Mouse (Mus musculus) lung, postnatal 25 days (tissue): Measurements from ENCODE around the gene Best3.

ENCODE experiments used
- DNase-seq: peaks from one replicate; pipeline ENCODE4 v3.0.0; 2022; ENCODE audit warnings: low spot score

Gene Best3

DNA sequence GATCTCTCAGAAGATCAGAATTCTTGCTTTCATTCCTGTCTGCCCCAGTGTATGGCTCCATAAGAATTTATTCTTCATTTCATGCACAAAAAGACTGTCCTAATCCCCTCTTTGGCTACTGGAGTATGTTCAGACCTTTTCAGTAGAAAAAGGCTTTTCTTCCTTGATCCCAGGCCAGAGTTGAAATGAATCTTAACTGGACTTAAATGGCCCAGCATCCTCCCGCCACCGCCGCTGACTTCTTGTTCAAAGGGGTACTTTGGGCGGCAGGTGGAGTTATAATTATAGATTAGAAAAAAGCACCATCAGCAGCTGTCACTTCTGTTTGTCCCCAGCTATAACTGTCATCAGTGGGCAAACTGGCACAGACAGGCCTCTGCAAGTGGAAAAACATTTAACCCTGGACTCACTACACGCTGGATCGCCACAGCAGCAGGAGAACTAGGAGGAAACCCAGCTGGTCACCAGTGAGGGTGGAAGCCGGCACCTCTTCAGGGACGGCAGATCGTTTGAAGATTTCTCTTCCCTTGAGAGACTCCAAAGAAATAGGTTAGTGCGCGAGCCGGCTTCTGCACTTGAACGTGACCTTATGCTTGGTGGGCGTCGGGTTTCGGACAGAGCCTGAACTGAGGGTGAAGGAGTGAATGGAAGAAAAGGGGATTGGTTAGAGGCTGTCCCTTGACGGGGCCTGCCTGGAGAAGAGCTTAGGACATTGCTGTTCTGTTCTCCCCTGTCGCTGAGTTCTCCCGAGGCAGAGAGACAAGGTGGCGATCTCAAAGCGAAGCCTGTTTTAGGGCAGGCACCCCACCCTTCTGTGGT, at the start of gene Best3:
Gene Best3 (plus strand): TSS at position 51 of the 819 bp plus-strand sequence.
- no peak for DNase-seq

DNA sequence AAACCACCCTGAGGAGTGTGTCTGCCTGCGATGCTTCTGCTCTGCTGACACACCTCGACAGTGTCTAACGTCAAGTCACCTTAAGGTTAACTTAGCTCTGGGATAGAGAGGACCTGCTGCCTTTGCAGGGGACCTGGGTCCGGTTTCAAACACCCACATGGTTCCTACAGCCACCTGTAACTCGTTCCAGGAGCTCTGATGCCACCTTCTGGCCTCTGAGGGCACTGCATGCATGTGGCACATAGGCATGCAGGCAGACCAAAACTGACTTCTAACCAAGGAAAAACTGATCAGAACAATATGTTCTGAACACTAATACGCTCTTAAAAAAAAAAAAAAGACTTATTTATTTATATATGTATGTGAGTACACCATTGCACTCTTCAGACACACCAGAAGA, 43.1 kb upstream of the Best3 start:
- no peak for DNase-seq

DNA sequence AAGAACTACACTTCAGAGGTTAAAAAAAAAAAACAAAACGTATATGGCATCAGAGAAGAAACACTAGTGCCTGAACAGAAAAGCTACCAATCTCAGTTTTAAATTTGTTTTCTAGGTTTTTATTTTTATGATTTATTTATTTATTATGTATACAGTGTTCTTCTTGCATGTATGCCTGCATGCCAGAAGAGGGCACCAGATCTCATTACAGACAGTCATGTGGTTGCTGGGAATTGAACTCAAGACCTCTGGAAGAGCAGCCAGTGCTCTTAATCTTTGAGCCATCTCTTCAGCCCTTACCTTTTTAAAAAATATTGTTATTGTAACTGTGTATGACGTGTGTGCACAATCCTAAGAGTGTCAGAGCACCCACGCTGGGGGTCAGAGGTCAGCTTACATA, 42.0 kb upstream of the Best3 start:
- DNase-seq = no peak

DNA sequence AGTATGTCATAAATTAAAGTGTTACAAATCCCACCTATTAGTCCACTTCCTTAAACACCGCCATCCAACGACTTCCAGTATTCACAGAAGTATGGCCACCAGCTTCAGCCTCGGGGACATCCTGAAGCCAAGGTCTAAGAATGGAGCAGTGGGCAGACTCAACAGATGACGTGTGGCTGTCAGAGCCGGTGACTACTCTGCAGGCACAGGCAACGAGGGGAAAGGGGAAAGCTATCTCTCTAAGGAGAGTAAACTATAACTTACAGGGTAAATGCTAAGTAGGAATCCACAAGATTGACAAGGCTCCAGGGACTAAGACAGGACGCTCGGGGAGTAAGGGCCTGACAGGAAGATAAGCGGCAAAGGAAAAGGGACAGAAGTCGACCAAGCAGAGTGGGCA, 41.2 kb upstream of the Best3 start:
- DNase-seq = no peak

DNA sequence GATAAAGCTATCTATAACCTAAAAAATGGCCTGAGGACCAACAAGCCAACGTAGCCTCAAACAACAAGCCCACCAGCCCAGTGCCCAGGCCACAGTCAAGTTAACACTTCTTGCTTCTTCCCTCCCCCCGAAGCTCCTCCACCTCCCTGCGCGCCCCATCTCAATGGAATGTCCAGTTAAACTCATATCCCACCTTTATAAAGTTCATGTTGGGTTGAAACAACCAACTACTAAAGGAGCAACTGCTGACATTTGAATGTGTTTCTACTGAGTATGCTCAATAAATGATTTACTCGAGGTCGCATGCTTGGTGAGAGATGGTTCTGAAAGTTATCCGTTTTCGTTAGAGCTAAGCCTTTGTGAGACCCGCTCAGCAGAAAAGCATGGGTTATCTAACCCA, 37.7 kb upstream of the Best3 start:
- no peak for DNase-seq

DNA sequence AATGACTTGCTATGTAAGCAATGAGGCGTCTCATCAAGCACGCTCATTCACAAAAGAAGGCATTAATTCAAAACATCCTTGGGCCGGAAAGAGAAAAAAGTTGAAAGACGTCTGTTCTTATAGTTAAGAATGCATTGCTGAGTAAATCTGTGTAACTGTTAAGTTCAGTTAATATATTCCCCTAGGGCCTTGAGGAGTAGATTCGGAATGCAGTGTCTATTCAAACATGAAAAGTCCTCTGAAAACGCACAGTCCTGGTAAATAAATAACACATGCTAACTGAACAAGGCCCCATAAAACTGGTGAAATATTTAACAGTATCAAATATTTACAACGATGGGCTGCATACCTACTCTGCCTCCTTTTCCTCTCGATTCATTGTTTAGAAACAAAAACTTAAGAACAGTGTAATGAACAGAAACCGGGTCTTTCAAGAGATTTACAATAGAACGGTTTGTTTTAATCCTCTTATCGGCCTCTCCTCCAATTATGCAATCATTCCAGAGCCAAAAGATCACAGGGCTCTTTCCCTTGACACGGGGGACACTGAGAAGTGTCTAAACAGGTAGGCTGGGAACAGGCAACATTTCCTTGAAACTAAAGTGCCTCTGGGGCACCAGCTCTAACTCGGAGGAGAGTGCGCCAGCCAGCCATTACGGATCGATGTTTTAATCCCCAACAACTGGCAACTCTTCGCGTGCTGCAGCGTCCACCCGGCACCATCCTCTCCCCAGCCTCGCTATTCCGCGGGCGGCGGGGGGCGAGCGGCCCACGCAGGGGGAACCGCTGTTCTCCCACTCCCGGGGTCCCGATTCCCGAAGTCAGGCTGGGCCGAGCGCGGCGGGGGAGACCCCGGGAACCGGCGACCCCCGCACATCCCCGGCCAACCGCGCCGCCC, 36.8 kb upstream of the Best3 start:
- peak; percentile 47 for DNase-seq

DNA sequence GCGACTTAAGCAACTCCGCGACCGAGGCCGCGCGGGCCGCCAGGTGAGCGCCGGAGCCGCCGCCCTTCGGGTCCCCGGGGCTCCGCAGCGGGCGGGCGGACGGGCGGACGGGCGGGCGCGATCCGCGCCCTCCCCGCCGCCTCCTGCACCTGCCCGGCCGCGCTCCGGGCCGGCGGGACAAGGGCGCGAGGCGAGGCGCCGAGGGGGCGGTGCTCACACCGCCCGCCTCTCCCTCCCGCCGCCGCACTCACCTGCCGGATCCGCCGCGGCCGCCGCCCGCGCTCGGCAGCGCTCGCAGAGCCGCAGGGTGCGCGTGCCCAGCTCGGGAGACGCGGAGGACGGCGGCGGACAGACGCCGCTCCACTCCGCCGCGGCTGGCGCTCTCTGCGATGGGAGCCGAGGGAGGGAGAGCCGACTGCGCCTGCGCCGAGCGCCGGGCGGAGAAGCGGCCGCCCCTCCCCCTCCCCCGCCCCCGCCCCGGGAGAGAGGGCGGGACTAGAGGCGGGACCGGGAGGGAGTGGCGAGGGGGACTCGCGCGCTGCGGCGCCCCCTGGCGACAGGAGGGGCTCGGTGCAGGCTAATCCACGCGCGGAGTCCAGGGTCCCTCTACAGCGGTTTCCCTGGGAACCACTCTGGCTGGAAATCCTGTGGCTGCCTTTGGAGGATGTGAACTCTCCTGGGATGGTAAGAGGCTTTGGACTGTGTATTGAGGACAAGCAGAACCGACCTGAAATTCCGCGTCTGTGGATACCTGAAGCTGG, 35.9 kb upstream of the Best3 start, which contains the start of gene Rab3ip:
Gene Rab3ip (minus strand): TSS at position 761 of the 761 bp plus-strand sequence.
- peak; percentile 88 for DNase-seq

DNA sequence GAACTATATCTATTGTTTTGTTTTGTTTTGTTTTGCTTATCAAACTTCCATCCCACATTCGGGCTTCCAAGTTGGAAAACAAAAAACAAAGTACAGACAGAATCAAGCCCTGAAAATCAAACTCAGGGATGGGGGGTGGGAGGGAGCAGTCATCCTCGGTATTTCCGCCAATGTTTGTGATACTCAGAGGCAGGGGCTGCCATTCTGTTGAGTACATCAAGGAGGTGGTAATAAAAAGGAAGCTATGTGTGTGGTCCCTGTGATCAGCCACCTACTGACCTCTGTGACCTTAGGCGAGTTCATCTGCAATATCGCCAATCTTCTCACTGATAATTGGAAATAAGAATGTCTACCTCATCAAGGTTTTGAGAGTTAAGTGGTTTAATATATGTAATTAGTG, 35.2 kb upstream of the Best3 start:
- DNase-seq = no peak

DNA sequence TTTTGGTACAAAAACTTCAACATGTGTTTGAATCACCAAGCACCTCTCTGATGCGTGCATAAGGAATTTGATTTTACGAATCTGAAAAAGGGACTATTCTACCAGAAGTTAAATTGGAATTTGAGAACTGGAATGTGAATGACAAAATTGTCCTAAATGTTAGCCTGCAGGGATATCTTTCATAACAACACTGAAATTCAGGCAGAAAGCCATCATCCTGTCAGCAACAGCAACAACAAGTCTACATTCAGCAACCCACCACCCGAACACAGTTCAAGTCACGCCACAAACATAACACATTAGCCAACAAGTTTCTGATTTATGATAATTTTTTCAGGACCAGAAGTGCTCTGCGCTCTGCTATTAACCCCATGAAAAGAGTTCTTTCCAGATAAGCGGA, 30.9 kb upstream of the Best3 start:
- peak; percentile 33 for DNase-seq

DNA sequence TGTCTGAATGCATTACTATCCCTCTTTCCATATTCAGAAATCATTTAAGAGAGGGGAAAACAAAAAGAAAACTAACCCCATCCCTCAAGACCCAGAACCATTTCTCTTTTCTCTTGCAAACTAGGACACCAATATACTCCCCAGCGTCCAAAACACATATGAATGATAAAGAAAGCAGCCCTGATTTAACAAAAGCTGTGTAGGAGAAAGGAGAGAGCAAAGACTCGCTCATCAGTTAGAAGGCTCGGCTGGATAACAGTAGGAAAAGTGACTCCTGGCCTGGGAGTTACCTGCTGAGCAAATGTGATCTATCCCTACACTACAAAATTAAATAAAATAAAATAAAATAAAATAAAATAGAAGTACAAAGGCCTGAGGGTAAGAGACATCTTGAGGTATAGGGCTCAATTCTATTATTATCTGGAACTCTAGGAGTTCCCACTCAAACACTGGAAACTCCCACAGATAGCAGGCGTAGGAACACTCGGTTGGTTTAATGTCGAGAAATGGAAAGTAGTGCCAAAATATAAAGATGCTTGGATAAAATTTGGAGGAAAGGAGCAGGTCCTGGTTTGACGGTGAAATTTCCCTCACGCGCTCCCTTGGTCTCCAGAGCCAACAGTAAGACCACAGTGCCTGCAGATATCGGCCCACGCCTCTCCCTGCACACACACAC, 29.5 kb upstream of the Best3 start:
- no peak for DNase-seq

DNA sequence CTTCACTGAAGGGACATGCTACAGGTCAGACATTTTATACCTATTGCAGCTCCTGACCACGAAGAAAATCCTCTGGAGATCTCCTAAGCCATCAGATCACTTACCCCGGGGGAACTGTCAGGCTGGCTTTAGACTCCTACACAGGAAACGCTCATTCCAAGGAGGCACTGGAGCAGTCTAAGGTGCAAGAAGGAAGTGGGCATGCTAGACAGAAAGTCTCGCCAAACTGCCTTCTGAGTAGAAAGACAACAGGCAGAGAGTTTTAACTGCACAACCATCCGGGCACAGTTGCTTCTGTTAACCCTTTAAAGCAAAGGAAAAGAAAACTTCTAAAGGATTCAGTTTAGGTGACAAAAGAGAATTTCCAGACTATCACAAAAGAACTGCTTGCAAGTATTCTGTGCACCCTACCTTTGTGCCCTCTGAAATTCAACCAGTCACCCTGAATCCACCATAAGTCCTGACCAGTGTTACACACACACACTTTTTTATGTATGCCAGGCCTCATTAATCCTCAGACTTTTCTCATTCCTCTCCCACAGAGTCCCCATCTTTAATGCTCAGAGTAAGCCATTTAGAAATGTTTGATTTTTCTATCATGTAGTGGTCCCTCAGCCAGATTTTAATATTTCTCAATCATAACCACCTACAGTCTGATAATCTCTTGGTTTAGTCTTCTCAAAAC, 28.1 kb upstream of the Best3 start:
- DNase-seq = no peak

DNA sequence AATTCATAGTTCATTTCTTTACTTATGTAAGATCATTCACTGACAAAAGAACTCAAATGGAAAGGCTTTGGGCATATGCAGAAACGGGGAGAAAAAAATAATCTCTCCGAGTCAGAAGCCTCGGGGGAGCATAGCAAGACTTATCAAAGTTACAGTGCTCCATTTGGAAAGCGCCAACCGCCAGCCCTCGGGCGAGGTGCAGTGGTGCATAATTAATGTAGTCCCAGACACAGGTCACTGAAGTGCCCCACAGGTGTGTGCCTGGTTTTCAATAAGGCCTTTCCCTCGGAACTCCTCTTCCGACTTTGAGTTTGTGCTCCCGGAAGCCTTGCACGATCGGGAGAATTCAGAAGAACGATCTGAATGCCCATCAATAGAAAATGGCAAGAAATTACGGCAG, 24.0 kb upstream of the Best3 start:
- DNase-seq = no peak

DNA sequence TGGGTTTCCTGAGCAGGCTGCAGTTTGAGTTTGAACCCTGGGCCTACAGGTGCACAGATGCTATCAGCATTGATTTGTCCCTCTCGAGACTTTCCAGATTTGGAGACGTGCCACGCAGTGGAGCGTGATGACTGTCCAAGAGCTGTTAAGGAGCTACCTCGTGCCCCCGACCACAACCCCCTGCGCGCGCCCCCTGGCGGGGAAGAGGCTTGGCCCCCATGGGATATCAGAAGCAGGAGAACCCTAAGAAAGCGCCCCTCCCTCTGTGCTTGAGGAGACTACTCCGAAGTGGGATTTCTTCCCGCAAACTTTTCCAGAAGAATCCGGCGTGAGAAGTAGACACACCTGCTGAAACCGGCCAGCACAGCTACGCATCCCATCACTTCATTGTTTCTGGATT, 23.3 kb upstream of the Best3 start:
- no peak for DNase-seq

DNA sequence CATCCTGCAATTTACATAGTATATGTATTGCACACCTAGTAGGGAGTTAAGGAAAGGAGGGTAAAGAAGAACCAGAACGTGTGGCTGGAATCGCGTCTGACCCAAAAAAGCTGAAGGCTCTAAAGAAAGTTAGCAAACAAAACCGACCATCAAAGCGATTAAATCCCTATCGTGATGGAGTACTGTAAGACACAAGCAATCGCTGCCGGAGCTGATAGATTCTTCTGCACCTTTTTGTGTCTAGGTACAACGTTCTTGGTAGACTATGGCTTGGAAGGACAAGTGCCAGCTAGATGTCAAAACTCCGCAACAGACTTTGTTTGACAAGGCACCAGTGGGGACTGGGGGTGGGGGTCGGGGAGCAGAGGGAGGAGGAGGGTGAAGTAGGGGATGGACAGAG, 22.0 kb upstream of the Best3 start:
- DNase-seq = no peak

DNA sequence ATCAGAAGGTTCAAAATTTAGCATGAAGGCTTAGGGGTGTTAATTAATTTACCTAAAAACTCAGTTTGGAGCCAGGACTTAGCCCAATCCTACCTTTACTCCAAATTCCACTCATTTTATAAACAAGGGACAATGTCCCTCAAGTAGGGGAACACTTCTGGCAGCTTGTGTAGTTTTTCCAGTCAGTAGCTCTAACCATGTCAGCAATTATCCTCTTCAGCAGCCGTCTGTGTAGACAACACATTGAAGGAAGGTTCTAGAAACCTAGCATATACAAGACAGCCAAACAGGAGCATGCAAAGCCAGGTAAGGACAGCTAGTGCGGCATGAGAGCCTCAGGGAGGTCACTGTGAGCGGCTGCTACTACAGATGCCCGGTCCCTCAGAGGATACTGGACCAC, 21.5 kb upstream of the Best3 start:
- no peak for DNase-seq

DNA sequence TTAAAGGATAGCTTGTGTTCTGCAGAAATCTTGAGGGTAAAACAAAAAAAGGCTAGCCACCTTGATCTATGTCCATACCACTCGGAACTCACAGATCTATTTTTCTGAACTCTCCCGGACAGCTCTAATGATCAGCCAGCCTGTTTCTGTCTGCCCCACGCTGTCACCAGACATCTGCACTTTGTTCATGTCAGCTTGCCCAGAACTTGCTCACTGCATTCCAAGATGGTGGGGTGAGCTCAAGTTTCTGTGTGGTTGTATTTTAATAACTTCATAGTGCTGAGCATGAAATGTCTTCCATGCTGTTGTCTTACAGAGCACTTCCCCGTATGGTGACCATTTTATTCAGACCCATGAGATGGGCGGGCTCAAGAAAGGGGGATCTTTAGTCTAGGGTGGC, 20.8 kb upstream of the Best3 start:
- peak; percentile 65 for DNase-seq

DNA sequence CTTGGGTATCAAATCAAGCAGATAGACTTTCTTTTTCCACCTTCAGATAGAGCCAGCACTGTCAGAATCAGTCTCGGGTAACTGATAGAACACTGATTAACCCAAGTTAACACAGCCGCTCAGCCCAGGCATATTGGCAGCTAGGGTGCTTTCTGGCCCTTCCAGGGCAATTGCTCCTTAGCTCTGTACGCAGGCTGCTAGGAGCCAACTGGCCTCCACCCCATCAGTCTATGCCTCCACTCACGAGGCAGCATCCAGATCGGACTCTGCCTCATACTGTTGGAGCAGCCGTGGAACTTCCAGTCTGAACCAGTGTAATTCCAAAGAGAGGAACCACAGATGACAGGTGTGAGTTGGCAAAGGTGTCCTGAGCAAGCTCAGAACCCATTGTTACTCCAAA, 20.0 kb upstream of the Best3 start:
- DNase-seq = no peak

DNA sequence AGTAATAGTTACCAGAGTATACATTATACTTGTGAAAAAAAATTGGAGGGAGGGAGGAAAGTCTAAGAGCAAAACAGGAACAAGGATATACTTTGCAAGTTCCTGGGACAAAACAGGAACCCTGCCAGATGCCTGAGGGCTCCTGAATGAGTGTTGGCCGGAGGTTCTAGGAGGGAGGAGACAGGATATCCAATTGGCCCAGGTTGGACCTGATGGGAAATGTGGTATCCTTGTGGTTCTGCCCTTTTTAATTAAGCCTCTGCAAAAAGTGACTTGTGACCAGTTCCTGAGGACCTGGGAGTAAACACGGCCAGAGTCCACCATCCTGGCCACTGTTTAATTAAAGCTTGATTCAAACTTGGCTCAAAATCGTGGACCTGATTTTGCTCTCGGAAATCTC, 17.4 kb upstream of the Best3 start:
- DNase-seq = no peak

DNA sequence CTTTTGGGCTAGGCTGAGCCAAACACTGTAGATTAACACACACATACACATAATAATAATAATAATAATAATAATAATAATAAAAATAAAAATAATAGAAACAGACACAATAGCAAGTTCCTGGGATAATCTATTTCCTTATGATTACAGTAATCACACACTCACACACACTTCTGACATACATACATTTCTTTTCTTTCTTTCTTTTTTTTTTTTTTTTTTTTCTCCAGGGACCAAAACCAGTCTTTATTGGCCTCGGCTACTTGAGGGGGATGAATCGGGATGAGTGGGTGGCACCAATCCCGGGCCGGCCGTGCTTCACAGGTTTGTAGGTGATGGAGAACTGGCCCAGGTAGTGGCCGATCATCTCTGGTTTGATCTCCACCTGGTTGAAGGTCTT, 13.6 kb upstream of the Best3 start, which contains the start of gene Gm10271:
Gene Gm10271 (minus strand): TSS at position 101 of the 400 bp plus-strand sequence.
- no peak for DNase-seq

DNA sequence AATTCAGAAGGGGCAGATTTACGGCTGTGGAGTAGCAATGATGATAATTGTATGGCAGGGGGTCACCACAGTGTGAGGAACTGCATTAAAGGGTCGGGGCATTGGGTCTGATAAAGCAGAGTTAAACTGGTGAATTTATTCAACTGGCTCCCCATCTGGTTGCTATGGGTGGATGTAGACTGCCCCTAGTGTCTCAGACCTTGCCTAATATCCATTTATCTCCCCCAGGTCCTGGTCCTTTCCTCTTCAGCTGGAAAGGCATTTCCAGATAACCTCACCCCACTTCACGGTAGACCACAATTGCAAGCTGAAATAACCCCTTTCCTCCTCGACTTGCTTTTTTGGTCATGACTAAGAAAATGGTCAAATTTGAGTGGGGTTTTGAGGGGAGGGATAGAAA, 8.7 kb upstream of the Best3 start:
- no peak for DNase-seq

DNA sequence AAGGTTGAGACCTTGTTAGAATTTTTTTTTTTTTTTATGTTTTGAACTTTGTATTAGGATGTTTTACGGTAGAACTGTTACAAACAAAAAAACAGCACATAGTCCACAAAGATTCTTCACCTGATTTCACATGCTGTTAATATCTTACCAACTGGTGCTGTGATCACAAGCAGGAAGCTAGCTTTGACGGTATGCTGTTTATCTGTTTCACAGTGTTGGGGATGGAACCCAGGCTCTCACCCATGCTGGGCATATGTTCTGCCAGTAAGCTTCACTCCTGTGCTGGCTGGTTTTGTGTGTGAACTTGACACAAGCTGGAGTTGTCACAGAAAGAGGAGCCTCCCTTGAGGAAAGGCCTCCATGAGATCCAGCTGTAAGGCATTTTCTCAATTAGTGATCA, 8.3 kb upstream of the Best3 start:
- no peak for DNase-seq
